Mouse (Mus musculus) heart, postnatal 0 days (tissue): ENCODE data around the gene Efna4. TPM values are rescaled to one million over a fixed set of nuclear protein-coding genes. Genes with fewer than 3 reads are reported as not detected.

Source experiments
- ATAC-seq: fragments of 200-750 bp; cut with Nextera tagmentation; 2 replicates; pipeline ENCODE4 v1.8.0; 2017; ENCODE audit warnings: low read depth, moderate number of reproducible peaks, moderate library complexity; ENCODE audit not compliant: insufficient read depth
- DNase-seq: peaks from one replicate; pipeline ENCODE4 v3.0.0-alpha.2; 2016; ENCODE audit warnings: low spot score
- H3K27ac ChIP-seq: fragments of 300-500 bp; sonication (generic); 2 replicates; pipeline ENCODE4 v1.5.1; 2014; ENCODE audit warnings: low read depth, mild to moderate bottlenecking
- H3K27me3 ChIP-seq: fragments of 300-500 bp; sonication (generic); 2 replicates; pipeline ENCODE4 v1.6.1; 2014; ENCODE audit warnings: low read length, mixed read lengths; ENCODE audit not compliant: control insufficient read depth, insufficient read depth
- H3K36me3 ChIP-seq: fragments of 300-500 bp; sonication (generic); replicated peaks from 2 replicates; pipeline ENCODE4 v1.6.1; 2014; ENCODE audit warnings: low read length, mixed read lengths; ENCODE audit not compliant: control insufficient read depth, insufficient read depth
- H3K4me1 ChIP-seq: fragments of 300-500 bp; sonication (generic); 2 replicates; pipeline ENCODE4 v1.6.1; 2014; ENCODE audit warnings: antibody characterized with exemption; ENCODE audit not compliant: control insufficient read depth, insufficient read depth
- H3K4me2 ChIP-seq: fragments of 300-500 bp; sonication (generic); 2 replicates; pipeline ENCODE4 v1.6.1; 2014; ENCODE audit warnings: low read depth, mild to moderate bottlenecking, low read length, moderate library complexity
- H3K4me3 ChIP-seq: fragments of 300-500 bp; sonication (generic); 2 replicates; pipeline ENCODE4 v1.5.1; 2014; ENCODE audit warnings: low read depth, low read length
- H3K9ac ChIP-seq: fragments of 300-500 bp; sonication (generic); replicated peaks from 2 replicates; pipeline ENCODE4 v1.6.1; 2014; ENCODE audit warnings: low read depth, low read length, mixed read lengths
- H3K9me3 ChIP-seq: fragments of 300-500 bp; sonication (generic); replicated peaks from 2 replicates; pipeline ENCODE4 v1.6.1; 2016; ENCODE audit warnings: low read length; ENCODE audit not compliant: control insufficient read depth
- CTCF ChIP-seq: IDR thresholded peaks from 2 replicates; pipeline ENCODE4 v1.5.1; 2016; ENCODE audit warnings: antibody characterized with exemption, control low read depth, low read depth
- EP300 ChIP-seq: IDR thresholded peaks from 2 replicates; pipeline ENCODE4 v1.6.1; 2016; ENCODE audit warnings: antibody characterized with exemption, low read depth
- WGBS: fragments of 180-500 bp; shearing (Covaris S2); extraction: QIAGEN DNeasy Blood & Tissue Kit; methylation state at CpG from one replicate; pipeline ENCODE4 v1.1.7; 2014; 5-methylcytosine and 5-hydroxymethylcytosine counted together
- polyA plus RNA-seq: library from polyadenylated mRNA; unstranded; fragments of >200 nt; fragmentation: Nextera tagmentation; extraction: Ambion mirVana; gene quantifications from 2 replicates; pipeline ENCODE4 v1.2.1, GENCODE M21; 2015
- total RNA-seq: library from RNA; depleted of rRNA; stranded (reverse); fragments of >200 nt; gene quantifications from 2 replicates; pipeline ENCODE4 v1.2.3, GENCODE M21; 2014; ENCODE audit warnings: low replicate concordance

Gene Efna4
- total and polyA plus RNA-seq, 2 experiments from 2014 or later, result 2.6 to 2.7 TPM

GRCm38 (mm10) chr3:89383651-89384255 is 45.9 kb upstream of the Efna4 start:
- TF ChIP-seq CTCF, result no peak
- no peak for TF ChIP-seq EP300
- WGBS, result 82% methylated on average over 5 of the region's 5 CpGs
- Histone ChIP-seq H3K4me1 (0 out of 2 replicates have a peak, but pooled peaks cover 8% of the 10 kb centered on the region), H3K9me3 (no peaks in the 10 kb centered on the region), H3K36me3 (peaks cover 11% of the 10 kb centered on the region), H3K27ac (no peak overlapping the region), H3K9ac (no peak overlapping the region), H3K4me3 (no peak overlapping the region), H3K27me3 (no peaks in the 10 kb centered on the region), H3K4me2 (no peak overlapping the region)
- no peak for DNase-seq
- ATAC-seq, result no peak

GRCm38 (mm10) chr3:89382950-89383349 is 45.1 kb upstream of the Efna4 start:
- H3K36me3 ChIP-seq, result peaks cover 11% of the 10 kb centered on the region
- no peak overlapping the region for H3K9ac ChIP-seq
- no peak for DNase-seq
- 64% methylated on average over 5 of the region's 5 CpGs for WGBS
- H3K9me3 ChIP-seq, result no peaks in the 10 kb centered on the region
- H3K4me1 ChIP-seq, result peaks cover 8% of the 10 kb centered on the region; the same call in 1 of the 2 replicates
- no peak for ATAC-seq
- H3K27me3 ChIP-seq, result no peaks in the 10 kb centered on the region
- no peak overlapping the region for H3K27ac ChIP-seq
- TF ChIP-seq CTCF (no peak), EP300 (no peak)
- no peak overlapping the region for H3K4me3 ChIP-seq
- H3K4me2 ChIP-seq, result no peak overlapping the region

DNA sequence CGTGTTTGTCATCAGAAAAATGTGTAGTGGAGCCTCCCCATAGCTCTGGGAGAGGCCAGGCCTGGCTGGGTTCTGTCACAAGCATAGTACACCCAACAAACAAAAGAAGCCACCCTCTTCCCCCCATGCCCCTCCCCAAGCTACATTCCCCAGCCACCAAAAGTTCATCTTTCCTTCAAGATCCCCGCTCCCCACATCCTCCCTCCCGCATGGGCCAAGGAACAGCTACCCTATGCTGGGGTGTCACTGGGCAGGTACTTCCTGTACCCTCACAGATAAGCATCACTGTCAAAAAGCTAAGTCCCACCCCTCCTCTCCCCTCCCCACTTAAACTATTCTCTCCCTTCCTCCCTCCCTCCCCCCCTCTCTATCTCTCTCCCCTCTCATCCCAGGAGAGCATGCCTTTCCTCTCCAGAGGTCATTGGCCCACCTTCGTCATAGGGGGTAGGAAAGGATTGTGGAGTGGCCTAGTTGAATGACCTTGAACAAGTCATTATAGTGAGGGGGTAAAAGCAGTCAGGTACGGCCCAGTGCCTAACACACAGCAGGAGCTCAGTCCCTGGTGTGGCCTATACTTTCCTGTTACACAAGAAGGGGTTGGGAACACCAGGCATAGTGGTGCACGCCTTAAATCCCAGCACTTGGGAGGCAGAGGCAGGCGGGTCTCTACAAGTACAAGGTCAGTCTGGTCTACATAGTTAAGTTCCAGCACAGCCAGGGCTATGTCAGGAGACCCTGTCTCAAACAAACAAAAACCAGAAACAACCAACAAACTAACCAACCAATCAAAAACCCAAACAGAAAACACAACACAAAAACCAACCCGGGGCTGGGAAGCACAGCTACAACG is 44.4 kb upstream of the Efna4 start:
- Histone ChIP-seq H3K9me3 (no peaks in the 10 kb centered on the region), H3K36me3 (peaks cover 11% of the 10 kb centered on the region), H3K27me3 (no peaks in the 10 kb centered on the region), H3K27ac (no peak overlapping the region), H3K9ac (no peak overlapping the region), H3K4me2 (no peak overlapping the region), H3K4me1 (peaks cover 6% of the 10 kb centered on the region; the same call in 1 of the 2 replicates), H3K4me3 (no peak overlapping the region)
- ATAC-seq, result no peak
- TF ChIP-seq EP300 (no peak), CTCF (no peak)
- DNase-seq, result no peak
- WGBS, result 84% methylated on average over 9 of the region's 9 CpGs

- no peak for ATAC-seq
- no peak overlapping the region for H3K4me2 ChIP-seq
- DNase-seq, result no peak
- peaks cover 11% of the 10 kb centered on the region for H3K36me3 ChIP-seq
- no peak overlapping the region for H3K4me3 ChIP-seq
- H3K9me3 ChIP-seq, result no peaks in the 10 kb centered on the region
- no peak for TF ChIP-seq CTCF
- TF ChIP-seq EP300, result no peak
- H3K27ac ChIP-seq, result no peak overlapping the region
- 87% methylated on average over 11 of the region's 11 CpGs for WGBS
- H3K27me3 ChIP-seq, result no peaks in the 10 kb centered on the region
- H3K4me1 ChIP-seq, result peaks cover 6% of the 10 kb centered on the region; the same call in 1 of the 2 replicates
- no peak overlapping the region for H3K9ac ChIP-seq
Observed at GRCm38 (mm10) chr3:89381233-89381632, 43.4 kb upstream of the Efna4 start.

- Histone ChIP-seq H3K4me3 (no peak overlapping the region), H3K4me2 (no peak overlapping the region), H3K9ac (no peak overlapping the region), H3K27me3 (no peaks in the 10 kb centered on the region), H3K27ac (no peak overlapping the region), H3K36me3 (peaks cover 11% of the 10 kb centered on the region), H3K4me1 (peaks cover 6% of the 10 kb centered on the region; the same call in 1 of the 2 replicates), H3K9me3 (no peaks in the 10 kb centered on the region)
- 93% methylated on average over 18 of the region's 18 CpGs for WGBS
- TF ChIP-seq CTCF (no peak), EP300 (no peak)
- DNase-seq, result no peak
- ATAC-seq, result no peak
Observed at GRCm38 (mm10) chr3:89380711-89381110, 42.9 kb upstream of the Efna4 start.
